Mouse (Mus musculus): ENCODE measurements around the gene Supt4a. TPM values are rescaled to one million over a fixed set of nuclear protein-coding genes. Genes with fewer than 3 reads are reported as not detected.
A peak's percentile ranks its signal among the peaks of the same experiment; 100 is the strongest.

Supt4a gene
- total and polyA plus RNA-seq, 3 experiments, result 15.4 to 155 (median 64.1) TPM

- H3K4me3 ChIP-seq (ENCODE audit: low read depth, low read length), result no peak overlapping the region
- H3K27me3 ChIP-seq (ENCODE audit: insufficient read depth, low read length), result peaks cover 52% of the 10 kb centered on the region
- ATAC-seq (ENCODE audit: extremely low read depth, insufficient number of reproducible peaks, low FRiP score, poor library complexity, severe bottlenecking) (no peak), DNase-seq (ENCODE audit: low spot score) (peak; percentile 33)
- H3K36me3 ChIP-seq (replicated peaks), result peaks cover 24% of the 10 kb centered on the region
- peaks cover 23% of the 10 kb centered on the region for H3K4me1 ChIP-seq (ENCODE audit: insufficient read depth, low read depth, low read length)
- H3K9me3 ChIP-seq (replicated peaks), result peaks cover 13% of the 10 kb centered on the region
- TF ChIP-seq TAL1 (conservative IDR thresholded peaks at IDR 0.05; ENCODE audit: low read depth, low read length), result no peak
- peak; percentile 88; the same call in 1 of the 2 replicates for TF ChIP-seq POLR2AphosphoS5 (IDR thresholded peaks at IDR 0.05; ENCODE audit: insufficient replicate concordance, low read depth, low read length)
These were observed 23.9 kb downstream of the Supt4a start for GRCm38 (mm10) chr11:87761181-87761721.

GRCm38 (mm10) chr11:87761806-87762701 is 24.7 kb downstream of the Supt4a start:
- DNase-seq (ENCODE audit: low spot score) (no peak), ATAC-seq (ENCODE audit: extremely low read depth, insufficient number of reproducible peaks, low FRiP score, poor library complexity, severe bottlenecking) (no peak)
- H3K27me3 ChIP-seq (ENCODE audit: insufficient read depth, low read length), result peaks cover 60% of the 10 kb centered on the region
- no peak overlapping the region for H3K4me3 ChIP-seq (ENCODE audit: low read depth, low read length)
- H3K36me3 ChIP-seq (replicated peaks), result peaks cover 19% of the 10 kb centered on the region
- no peak for TF ChIP-seq TAL1 (conservative IDR thresholded peaks at IDR 0.05; ENCODE audit: low read depth, low read length)
- peak; percentile 31; the same call in 1 of the 2 replicates for TF ChIP-seq POLR2AphosphoS5 (IDR thresholded peaks at IDR 0.05; ENCODE audit: insufficient replicate concordance, low read depth, low read length)
- no peak for TF ChIP-seq GATA1 (IDR thresholded peaks at IDR 0.05; ENCODE audit: borderline replicate concordance, low read length)
- no peak for TF ChIP-seq CTCF (IDR thresholded peaks at IDR 0.05; ENCODE audit: low read depth, low read length)
- TF ChIP-seq GATA2 (IDR thresholded peaks at IDR 0.05; ENCODE audit: borderline replicate concordance, low read depth, low read length), result no peak
- H3K9me3 ChIP-seq (replicated peaks), result peaks cover 13% of the 10 kb centered on the region
- H3K4me1 ChIP-seq (ENCODE audit: insufficient read depth, low read depth, low read length), result peaks cover 26% of the 10 kb centered on the region

GRCm38 (mm10) chr11:87762702-87763385 is 25.5 kb downstream of the Supt4a start:
- H3K4me3 ChIP-seq (ENCODE audit: low read depth, low read length), result no peak overlapping the region
- DNase-seq (ENCODE audit: low spot score) (no peak), ATAC-seq (ENCODE audit: extremely low read depth, insufficient number of reproducible peaks, low FRiP score, poor library complexity, severe bottlenecking) (no peak)
- peaks cover 14% of the 10 kb centered on the region for H3K36me3 ChIP-seq (replicated peaks)
- H3K27me3 ChIP-seq (ENCODE audit: insufficient read depth, low read length), result peaks cover 60% of the 10 kb centered on the region
- H3K9me3 ChIP-seq (replicated peaks), result peaks cover 13% of the 10 kb centered on the region
- H3K4me1 ChIP-seq (ENCODE audit: insufficient read depth, low read depth, low read length), result peaks cover 26% of the 10 kb centered on the region
- no peak for TF ChIP-seq TAL1 (conservative IDR thresholded peaks at IDR 0.05; ENCODE audit: low read depth, low read length)

GRCm38 (mm10) chr11:87763511-87763987 is 26.2 kb downstream of the Supt4a start:
- H3K27me3 ChIP-seq (ENCODE audit: insufficient read depth, low read length), result peaks cover 60% of the 10 kb centered on the region
- H3K36me3 ChIP-seq (replicated peaks), result peaks cover 11% of the 10 kb centered on the region
- ATAC-seq (ENCODE audit: extremely low read depth, insufficient number of reproducible peaks, low FRiP score, poor library complexity, severe bottlenecking) (no peak), DNase-seq (ENCODE audit: low spot score) (no peak)
- peaks cover 13% of the 10 kb centered on the region for H3K9me3 ChIP-seq (replicated peaks)
- H3K4me3 ChIP-seq (ENCODE audit: low read depth, low read length), result no peak overlapping the region
- no peak for TF ChIP-seq GATA1 (IDR thresholded peaks at IDR 0.05; ENCODE audit: borderline replicate concordance, low read length)
- TF ChIP-seq CTCF (IDR thresholded peaks at IDR 0.05; ENCODE audit: low read depth, low read length), result no peak
- no peak for TF ChIP-seq GATA2 (IDR thresholded peaks at IDR 0.05; ENCODE audit: borderline replicate concordance, low read depth, low read length)
- peak; percentile 87; the same call in 1 of the 2 replicates for TF ChIP-seq POLR2AphosphoS5 (IDR thresholded peaks at IDR 0.05; ENCODE audit: insufficient replicate concordance, low read depth, low read length)
- TF ChIP-seq TAL1 (conservative IDR thresholded peaks at IDR 0.05; ENCODE audit: low read depth, low read length), result no peak
- H3K4me1 ChIP-seq (ENCODE audit: insufficient read depth, low read depth, low read length), result peaks cover 19% of the 10 kb centered on the region

- H3K27me3 ChIP-seq (ENCODE audit: insufficient read depth, low read length), result peaks cover 60% of the 10 kb centered on the region
- ATAC-seq (ENCODE audit: extremely low read depth, insufficient number of reproducible peaks, low FRiP score, poor library complexity, severe bottlenecking) (no peak), DNase-seq (ENCODE audit: low spot score) (no peak)
- peaks cover 11% of the 10 kb centered on the region for H3K36me3 ChIP-seq (replicated peaks)
- peaks cover 18% of the 10 kb centered on the region for H3K4me1 ChIP-seq (ENCODE audit: insufficient read depth, low read depth, low read length)
- TF ChIP-seq TAL1 (conservative IDR thresholded peaks at IDR 0.05; ENCODE audit: low read depth, low read length) (no peak), GATA1 (IDR thresholded peaks at IDR 0.05; ENCODE audit: borderline replicate concordance, low read length) (no peak), CTCF (IDR thresholded peaks at IDR 0.05; ENCODE audit: low read depth, low read length) (no peak), GATA2 (IDR thresholded peaks at IDR 0.05; ENCODE audit: borderline replicate concordance, low read depth, low read length) (no peak)
- no peak overlapping the region for H3K4me3 ChIP-seq (ENCODE audit: low read depth, low read length)
- peaks cover 13% of the 10 kb centered on the region for H3K9me3 ChIP-seq (replicated peaks)
These were observed 26.9 kb downstream of the Supt4a start for GRCm38 (mm10) chr11:87763988-87764876.
